Mouse (Mus musculus): ENCODE measurements around the gene Prr12.

DNA sequence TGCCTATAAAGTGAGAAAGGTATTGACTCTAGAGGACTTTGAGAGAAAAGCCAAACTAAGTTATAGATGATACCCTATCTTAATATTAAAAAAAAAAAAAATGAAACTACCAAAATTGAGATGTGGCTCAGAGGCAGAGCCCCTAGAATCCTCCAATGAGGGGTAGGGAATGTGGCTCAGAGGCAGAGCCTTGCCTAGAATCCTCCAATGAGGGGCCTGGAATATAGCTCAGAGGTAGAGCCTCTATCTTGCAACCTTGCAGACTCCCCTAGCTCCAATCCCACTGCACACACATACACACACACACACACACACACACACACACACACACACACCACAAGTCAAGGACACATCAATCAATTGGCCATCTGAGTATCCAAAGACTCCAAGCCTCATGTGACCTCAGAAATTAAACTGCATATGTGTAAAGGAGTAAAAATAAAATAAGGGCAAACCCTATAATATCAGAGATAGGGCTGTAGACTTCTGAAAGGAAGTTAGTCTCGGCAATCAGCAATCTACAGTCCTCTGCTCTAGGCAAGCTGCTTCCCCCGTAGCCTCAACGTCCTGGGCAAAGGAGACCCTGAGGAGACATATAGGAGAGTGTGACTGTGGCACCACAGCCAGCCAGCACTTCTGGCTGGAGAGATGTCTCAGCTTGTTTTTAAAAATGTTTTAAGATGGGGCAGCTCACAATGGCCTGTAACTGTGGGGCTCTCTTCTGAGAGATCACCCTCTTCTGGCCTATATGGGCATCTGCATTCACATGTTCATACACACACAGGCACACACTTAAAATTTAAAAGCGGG, 14.7 kb upstream of the Prr12 start:
- TF ChIP-seq CTCF (IDR thresholded peaks at IDR 0.05; ENCODE audit: extremely low read depth, insufficient read depth, insufficient read length, insufficient replicate concordance) (no peak), POLR2A (IDR thresholded peaks at IDR 0.05; ENCODE audit: low read depth, low read length) (no peak)
